Comparison of ENCODE assay signal across 8 mouse cellular contexts in genomic region chr1:75168093-75168471, GRCm38 (mm10). TPM values are rescaled to one million over a fixed set of nuclear protein-coding genes. Genes with fewer than 3 reads are reported as not detected.
A peak's percentile ranks its signal among the peaks of the same experiment; 100 is the strongest.
DNase-seq lines count a peak whose midpoint lies in the region; ATAC-seq and TF ChIP-seq lines count a peak whose summit lies in the region.

No protein-coding gene starts in this region.

- H3K4me3 ChIP-seq in layer of hippocampus, adult 2 months: peak overlapping the region; percentile 95
- H3K4me3 ChIP-seq in embryonic facial prominence, embryonic 12.5 days: peak overlapping the region; percentile 75
- peak overlapping the region; percentile 37 for H3K4me3 ChIP-seq in myocyte

- no peak for DNase-seq in layer of hippocampus, adult 2 months (ENCODE audit: low spot score in 2 of 2)
- DNase-seq in layer of hippocampus, postnatal 10 days (ENCODE audit: low spot score in 2 of 2): no peak
- DNase-seq in spleen, adult 18-20 months: no peak
- DNase-seq in T-cell, adult 2 months (ENCODE audit: low spot score): no peak
- DNase-seq in gastrocnemius, postnatal 4 days (ENCODE audit: low spot score in 2 of 2): no peak

- peak overlapping the region; percentile 58 for H3K9ac ChIP-seq in embryonic facial prominence, embryonic 12.5 days

- TF ChIP-seq CTCF in layer of hippocampus, adult 2 months (conservative IDR thresholded peaks at IDR 0.05): no peak

- H3K27ac ChIP-seq in layer of hippocampus, adult 2 months: peak overlapping the region; percentile 98
- peak overlapping the region; percentile 93 for H3K27ac ChIP-seq in embryonic facial prominence, embryonic 12.5 days

- H3ac ChIP-seq in myocyte (ENCODE audit: control insufficient read depth, insufficient read length): peak overlapping the region; percentile 26

- no peaks in the 10 kb centered on the region for H3K79me2 ChIP-seq in myocyte (ENCODE audit: control insufficient read depth, insufficient read depth)

- TF ChIP-seq POLR2A in myocyte (IDR thresholded peaks at IDR 0.05; ENCODE audit: insufficient read length, low read depth): no peak

- peaks cover 30% of the 10 kb centered on the region for H3K36me3 ChIP-seq in embryonic facial prominence, embryonic 12.5 days
- peaks cover 7% of the 10 kb centered on the region for H3K36me3 ChIP-seq in myocyte (ENCODE audit: control insufficient read depth, insufficient read depth)

- peak overlapping the region; percentile 65 for H3K4me2 ChIP-seq in embryonic facial prominence, embryonic 12.5 days (replicated peaks)
- peak overlapping the region; percentile 90 for H3K4me2 ChIP-seq in myocyte (ENCODE audit: low read depth)

- no peak for ATAC-seq in embryonic facial prominence, embryonic 12.5 days (ENCODE audit: insufficient number of reproducible peaks, insufficient read depth, low FRiP score, low TSS enrichment)
- ATAC-seq in inflammation-experienced regulatory T-cells, adult 6 months: peak; percentile 4

- no peaks in the 10 kb centered on the region for H3K27me3 ChIP-seq in embryonic facial prominence, embryonic 12.5 days
- no peaks in the 10 kb centered on the region for H3K27me3 ChIP-seq in myocyte (ENCODE audit: control insufficient read depth, insufficient read depth, insufficient read length)

- 8% methylated on average over 7 of the region's 7 CpGs for WGBS in embryonic facial prominence, embryonic 12.5 days

- H3K9me3 ChIP-seq in embryonic facial prominence, embryonic 12.5 days: no peaks in the 10 kb centered on the region

- H3K4me1 ChIP-seq in embryonic facial prominence, embryonic 12.5 days: peaks cover 13% of the 10 kb centered on the region

TF ChIP-seq in myocyte, 11 proteins besides CTCF, POLR2A, EP300 and RAD21:
- no peak for TF ChIP-seq CEBPB (IDR thresholded peaks at IDR 0.05; ENCODE audit: insufficient read depth, poor library complexity, severe bottlenecking)

RNA-seq across cellular contexts. Expression of gene Zfand2b, which starts 0.4 kb away (rescaled TPM):
- 10 to 100 TPM; 31.9 to 41.8 TPM for total RNA-seq in layer of hippocampus, adult 2 months (2021)
- 10 to 100 TPM; 25.5 to 27.3 TPM for total RNA-seq in layer of hippocampus, postnatal 10 days (2021)
- 40.6 and 42.4 TPM in 2 replicates for polyA plus RNA-seq in embryonic facial prominence, embryonic 12.5 days (2016; fragmentation: Nextera tagmentation; extraction: Ambion mirVana)
- polyA plus RNA-seq in inflammation-experienced regulatory T-cells, adult 6 months (2017; shearing (Covaris generic)): 10 to 100 TPM; 45.5 to 56.2 (median 50.2) TPM
- 43.4 TPM for polyA plus RNA-seq in myocyte (2012; fragmentation: generic; extraction: Trizol)
- total RNA-seq in gastrocnemius, postnatal 4 days (2021): 10 to 100 TPM; 15.6 to 17.5 TPM

RNA-seq across cellular contexts. Expression of gene Abcb6, which starts 12.1 kb away (rescaled TPM):
- 10 to 100 TPM; 26.9 to 31.4 TPM for total RNA-seq in layer of hippocampus, adult 2 months (2021)
- 10 to 100 TPM; 37.7 to 45.8 TPM for total RNA-seq in layer of hippocampus, postnatal 10 days (2021)
- polyA plus RNA-seq in embryonic facial prominence, embryonic 12.5 days (2016; fragmentation: Nextera tagmentation; extraction: Ambion mirVana): 30.8 and 35.7 TPM in 2 replicates
- 1 to 10 TPM; 3.0 to 4.6 (median 4.4) TPM for polyA plus RNA-seq in inflammation-experienced regulatory T-cells, adult 6 months (2017; shearing (Covaris generic))
- 61.4 TPM for polyA plus RNA-seq in myocyte (2012; fragmentation: generic; extraction: Trizol)
- 10 to 100 TPM; 29.8 to 31.8 TPM for total RNA-seq in gastrocnemius, postnatal 4 days (2021)

RNA-seq across cellular contexts. Expression of gene Ankzf1, which starts 23.9 kb away (rescaled TPM):
- total RNA-seq in layer of hippocampus, adult 2 months (2021): 10 to 100 TPM; 28.4 to 30.4 TPM
- 10 to 100 TPM; 19.9 to 21.0 TPM for total RNA-seq in layer of hippocampus, postnatal 10 days (2021)
- polyA plus RNA-seq in embryonic facial prominence, embryonic 12.5 days (2016; fragmentation: Nextera tagmentation; extraction: Ambion mirVana): 27.6 and 31.5 TPM in 2 replicates
- 10 to 100 TPM; 16.5 to 28.6 (median 25.1) TPM for polyA plus RNA-seq in inflammation-experienced regulatory T-cells, adult 6 months (2017; shearing (Covaris generic))
- polyA plus RNA-seq in myocyte (2012; fragmentation: generic; extraction: Trizol): 11.4 TPM
- total RNA-seq in gastrocnemius, postnatal 4 days (2021): 10 to 100 TPM in 1 of 2 experiments, 1 to 10 TPM in 1; 9.4 to 12.7 TPM

RNA-seq across cellular contexts. Expression of gene Atg9a, which starts 23.9 kb away (rescaled TPM):
- total RNA-seq in layer of hippocampus, adult 2 months (2021): 100 to 1,000 TPM; 106 to 113 TPM
- 100 to 1,000 TPM in 1 of 2 experiments, 10 to 100 TPM in 1; 93.9 to 109 TPM for total RNA-seq in layer of hippocampus, postnatal 10 days (2021)
- 29.0 and 32.5 TPM in 2 replicates for polyA plus RNA-seq in embryonic facial prominence, embryonic 12.5 days (2016; fragmentation: Nextera tagmentation; extraction: Ambion mirVana)
- 10 to 100 TPM in 1 of 3 experiments, 1 to 10 TPM in 2; 7.5 to 10.8 (median 8.4) TPM for polyA plus RNA-seq in inflammation-experienced regulatory T-cells, adult 6 months (2017; shearing (Covaris generic))
- polyA plus RNA-seq in myocyte (2012; fragmentation: generic; extraction: Trizol): 44.6 TPM
- total RNA-seq in gastrocnemius, postnatal 4 days (2021): 10 to 100 TPM; 47.0 to 51.4 TPM

RNA-seq across cellular contexts. Expression of gene Retreg2, which starts 25.5 kb away (rescaled TPM):
- total RNA-seq in layer of hippocampus, adult 2 months (2021): 100 to 1,000 TPM; 178 to 179 TPM
- 100 to 1,000 TPM; 138 to 144 TPM for total RNA-seq in layer of hippocampus, postnatal 10 days (2021)
- polyA plus RNA-seq in embryonic facial prominence, embryonic 12.5 days (2016; fragmentation: Nextera tagmentation; extraction: Ambion mirVana): 43.4 and 46.7 TPM in 2 replicates
- 10 to 100 TPM; 17.4 to 31.3 (median 20.3) TPM for polyA plus RNA-seq in inflammation-experienced regulatory T-cells, adult 6 months (2017; shearing (Covaris generic))
- 33.9 TPM for polyA plus RNA-seq in myocyte (2012; fragmentation: generic; extraction: Trizol)
- total RNA-seq in gastrocnemius, postnatal 4 days (2021): 10 to 100 TPM; 31.3 to 31.5 TPM

Comparison
In these comparisons a context has a peak if more than half of its experiments do, and no peak if none do; other contexts are left out.
1. H3K4me3 ChIP-seq: peak in every context shown above with its lines; median percentile 95 in layer of hippocampus, adult 2 months; 75 in embryonic facial prominence, embryonic 12.5 days; 37 in myocyte.